Mouse (Mus musculus): ENCODE results near the gene Fap. TPM values are rescaled to one million over a fixed set of nuclear protein-coding genes. Genes with fewer than 3 reads are reported as not detected.

The Fap gene
- polyA plus RNA-seq, 1 experiment from 2014 or later: not detected

DNA sequence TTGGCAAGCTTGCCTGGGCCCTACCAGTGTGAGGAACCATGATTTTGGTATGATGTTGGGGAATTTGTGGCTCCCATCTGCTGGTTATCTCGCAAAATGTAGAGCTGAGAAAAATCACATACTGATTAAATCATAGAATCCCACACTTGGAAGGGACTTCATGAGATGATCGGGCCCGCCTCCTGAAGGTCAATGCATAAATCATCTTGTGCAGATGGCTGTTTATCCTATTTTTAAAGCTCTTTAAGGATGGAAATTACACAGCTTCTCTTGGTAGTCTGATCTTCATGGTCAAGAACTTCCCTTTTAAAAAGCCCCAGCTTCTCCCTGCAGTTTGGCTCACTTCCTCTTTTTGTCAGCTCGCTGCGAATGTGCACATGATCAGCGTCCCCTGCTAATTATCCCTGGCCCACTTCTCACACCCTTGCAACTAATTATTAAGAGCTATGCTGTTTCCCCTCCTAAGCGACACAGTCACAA lies 113.6 kb downstream of the Fap start:
- H3K27me3 ChIP-seq: no peaks in the 10 kb centered on the region
- TF ChIP-seq CTCF (IDR thresholded peaks at IDR 0.05): no peak
- ChIA-PET CTCF (interaction anchor here (0.7 to 1.4 kb wide), 5 partner anchors 10 to 168 kb away, joined by 3 to 6 read pairs (median 3); no protein-coding TSS in a partner anchor), POLR2A (no interaction called here)
- in situ Hi-C loops (cut with MboI; ENCODE audit: low pct_unique_long_range_greater_than_20kb): loop anchor here (5.0 to 10.0 kb wide), 2 partner anchors 113 to 165 kb away; no protein-coding TSS in a partner anchor
- DNase-seq (ENCODE audit: low read depth, low spot score) (no peak), ATAC-seq (no peak)

DNA sequence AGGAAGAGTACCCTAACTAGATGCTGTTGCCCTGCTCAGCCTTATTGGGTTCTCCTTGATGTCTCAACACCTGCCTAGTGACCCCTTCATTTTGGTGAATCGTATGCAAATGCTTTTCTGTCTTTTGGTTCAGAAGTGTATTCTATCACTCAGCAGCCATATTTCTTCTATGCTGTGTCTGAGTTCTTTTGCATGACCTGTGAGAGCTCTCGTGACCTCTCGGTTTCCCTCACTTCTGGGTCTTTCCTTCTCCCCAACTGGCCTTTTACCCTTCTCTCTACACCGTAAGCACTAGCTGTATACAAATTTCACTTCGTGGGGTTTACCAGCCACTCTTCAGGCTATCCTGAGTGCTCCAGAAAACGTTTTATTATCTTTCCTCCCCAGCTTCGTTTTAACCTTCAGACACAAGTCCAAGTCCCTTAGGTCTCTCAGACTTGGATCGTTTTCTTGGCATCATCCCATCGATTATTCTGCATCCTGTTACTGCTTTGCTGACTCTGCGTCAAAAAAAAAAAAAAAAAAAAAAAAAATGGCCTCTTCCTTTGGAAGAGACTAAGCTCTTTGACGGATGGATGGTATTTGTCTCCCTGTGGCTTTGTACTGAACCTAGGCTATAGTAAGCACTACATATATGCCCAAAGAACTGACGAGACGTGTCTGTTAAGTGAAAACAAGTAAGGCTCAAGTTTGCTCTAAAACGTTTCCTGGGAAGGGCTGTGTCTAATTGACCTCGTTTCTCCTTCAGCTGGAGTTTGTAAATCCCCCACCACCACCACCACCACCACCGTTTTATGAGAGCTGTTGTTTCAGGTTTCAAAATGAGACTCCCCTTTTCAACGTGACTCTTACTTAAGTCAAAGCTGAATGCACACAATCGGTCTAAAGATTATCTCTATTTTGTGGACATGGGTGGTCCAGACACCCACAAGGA lies 114.4 kb downstream of the Fap start:
- in situ Hi-C loops (cut with MboI; ENCODE audit: low pct_unique_long_range_greater_than_20kb): loop anchor here (5.0 to 10.0 kb wide), 4 partner anchors 62 to 472 kb away; no protein-coding TSS in a partner anchor
- POLR2A ChIA-PET: no interaction called here
- H3K27me3 ChIP-seq: no peaks in the 10 kb centered on the region
- no peak for TF ChIP-seq CTCF (IDR thresholded peaks at IDR 0.05)
- no peak for ATAC-seq
- no peak for DNase-seq (ENCODE audit: low read depth, low spot score)
- CTCF ChIA-PET: interaction anchor here (0.7 to 2.3 kb wide), 10 partner anchors 10 to 169 kb away, joined by 3 to 6 read pairs (median 4); no protein-coding TSS in a partner anchor

DNA sequence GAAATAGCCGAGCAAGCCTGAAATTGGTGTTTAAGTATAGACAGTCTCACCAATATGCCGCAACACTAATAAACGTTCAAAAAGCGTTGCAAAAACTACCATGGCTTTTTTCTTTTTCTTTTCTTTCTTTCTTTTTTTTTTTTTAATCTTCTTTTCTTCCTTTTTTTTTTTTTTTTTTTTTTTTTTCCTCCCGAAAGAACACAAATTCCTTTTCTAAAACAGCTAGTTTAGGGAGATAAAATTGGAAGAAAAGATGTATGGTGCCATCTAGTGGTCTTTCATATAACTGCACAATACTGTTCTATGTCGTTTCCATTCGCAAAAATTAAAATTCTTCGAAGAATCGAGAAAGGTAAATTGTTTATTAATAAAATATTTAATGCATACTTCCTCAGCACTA lies 115.8 kb downstream of the Fap start:
- CTCF ChIA-PET: interaction anchor here (0.8 to 2.3 kb wide), 9 partner anchors 13 to 170 kb away, joined by 3 to 6 read pairs (median 4); no protein-coding TSS in a partner anchor
- no peak for ATAC-seq

DNA sequence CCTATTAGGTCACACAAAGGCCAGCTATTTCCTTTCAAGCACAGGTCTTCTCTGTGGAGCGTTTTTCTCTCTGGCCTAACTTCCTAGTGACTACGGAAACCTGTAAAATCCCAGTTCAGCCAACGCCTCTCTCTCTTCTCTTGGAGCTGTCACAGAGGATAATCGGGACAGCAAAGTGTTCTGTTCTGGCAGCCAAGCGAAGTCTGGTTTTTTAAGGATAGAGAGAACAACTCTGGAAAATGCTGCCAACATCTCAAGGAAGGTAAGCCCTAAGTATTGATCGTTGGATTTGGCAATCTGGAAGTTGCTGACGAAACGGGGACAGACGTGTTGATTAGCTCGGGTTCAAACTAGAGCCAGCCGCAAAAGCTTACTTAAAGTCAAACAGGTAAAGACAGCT lies 118.9 kb downstream of the Fap start:
- in situ Hi-C loops (cut with MboI; ENCODE audit: low pct_unique_long_range_greater_than_20kb): loop anchor here (5.0 kb wide), 2 partner anchors 58 to 468 kb away; no protein-coding TSS in a partner anchor
- POLR2A ChIA-PET: no interaction called here
- CTCF ChIA-PET: interaction anchor here (1.1 kb wide), 1 partner anchor 100 kb away, joined by 3 read pairs; no protein-coding TSS in a partner anchor
- ATAC-seq (no peak), DNase-seq (ENCODE audit: low read depth, low spot score) (no peak)
- no peak for TF ChIP-seq CTCF (IDR thresholded peaks at IDR 0.05)
- no peaks in the 10 kb centered on the region for H3K27me3 ChIP-seq

More for the DNA sequence above, 115.8 kb downstream of the Fap start:
- no peak for DNase-seq (ENCODE audit: low read depth, low spot score)
- no peaks in the 10 kb centered on the region for H3K27me3 ChIP-seq
- peak; percentile 30 for TF ChIP-seq CTCF (IDR thresholded peaks at IDR 0.05)
- in situ Hi-C loops (cut with MboI; ENCODE audit: low pct_unique_long_range_greater_than_20kb): loop anchor here (5.0 kb wide), 2 partner anchors 61 to 471 kb away; no protein-coding TSS in a partner anchor
- POLR2A ChIA-PET: no interaction called here

DNA sequence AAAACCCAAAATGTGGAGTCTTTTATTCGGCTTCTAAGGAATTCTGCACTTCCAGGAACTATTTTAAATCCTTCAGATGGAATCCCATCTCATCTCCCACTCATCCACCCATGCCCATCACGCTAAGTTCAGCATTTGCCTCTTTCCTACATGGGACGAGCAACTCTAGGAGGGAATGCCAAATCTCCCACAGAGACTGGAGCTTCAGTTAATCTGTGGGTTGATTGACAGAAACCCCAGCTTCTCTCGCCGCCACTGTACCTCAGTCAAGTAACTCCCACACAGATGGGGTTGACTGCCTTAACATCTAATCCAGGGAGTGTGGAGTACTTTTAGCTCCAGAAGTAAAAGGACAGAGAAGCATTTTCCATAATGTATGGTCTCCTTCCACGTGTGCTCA lies 119.8 kb downstream of the Fap start:
- ATAC-seq: no peak
- ChIA-PET CTCF (interaction anchor here (1.2 to 1.6 kb wide), 3 partner anchors 21 to 110 kb away, joined by 3 to 4 read pairs (median 4); no protein-coding TSS in a partner anchor), POLR2A (no interaction called here)
- DNase-seq (ENCODE audit: low read depth, low spot score): no peak
- in situ Hi-C loops (cut with MboI; ENCODE audit: low pct_unique_long_range_greater_than_20kb): no loop called here
- no peak for TF ChIP-seq CTCF (IDR thresholded peaks at IDR 0.05)
- H3K27me3 ChIP-seq: no peaks in the 10 kb centered on the region

Other genes with a start within 250 kb of the Fap start
- 3.8 TPM for gene Dpp4, start 161.8 kb downstream of the Fap start, polyA plus RNA-seq (2021)
- gene Gcg, start 90.4 kb downstream of the Fap start, polyA plus RNA-seq (2021): not detected
- gene Ifih1, start 72.2 kb upstream of the Fap start, polyA plus RNA-seq (2021): 3.2 TPM
- 7.6 TPM for gene Gca, start 90.2 kb upstream of the Fap start, polyA plus RNA-seq (2021)

Measured in Patski (cell line).